Mouse (Mus musculus) c-Kit-negative CD71-positive TER-119-positive erythroid progenitor cells, embryonic 14.5 days (primary cell): ENCODE measurements around the gene Ptpre.
"Not testable (repeated sequence)": the region's sequence is repeated elsewhere in the genome, so short reads cannot be mapped to it uniquely, and the experiment has no call there.

ENCODE experiments used
- DNase-seq: peaks from one replicate; pipeline ENCODE4 v3.0.0-alpha.2; 2013; ENCODE audit warnings: low read depth, low spot score

Gene Ptpre

DNA sequence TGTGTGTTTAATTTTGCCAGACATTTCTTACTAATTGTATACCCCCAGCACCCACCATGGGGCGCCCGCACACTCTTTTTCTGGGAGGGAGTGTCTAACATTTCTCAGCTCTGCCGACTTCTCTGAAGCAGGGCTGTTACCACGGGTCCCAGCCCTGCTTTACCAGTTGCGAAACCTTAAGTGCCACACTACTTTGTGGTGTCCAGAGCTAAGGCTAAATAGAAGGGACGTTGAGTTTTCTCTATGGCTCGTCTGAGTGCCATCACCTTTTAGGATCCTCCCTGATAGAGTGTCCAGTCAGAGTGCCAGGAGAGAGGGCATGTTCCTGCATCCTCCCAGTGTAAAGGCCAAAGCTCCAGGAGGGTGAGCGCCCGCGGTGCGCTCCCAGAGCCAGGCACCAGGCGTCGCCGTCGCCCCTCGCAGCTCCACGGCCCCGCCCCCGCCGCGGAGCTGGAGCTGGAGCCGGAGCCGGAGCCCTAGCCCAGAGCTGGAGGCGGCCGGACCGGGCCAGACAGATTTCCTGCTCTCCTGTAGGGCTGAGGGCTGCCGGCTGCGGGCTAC, at the start of gene Ptpre:
Gene Ptpre, plus strand, starts transcription at position 141 of the 561 bp plus-strand sequence.
- DNase-seq: no peak

DNA sequence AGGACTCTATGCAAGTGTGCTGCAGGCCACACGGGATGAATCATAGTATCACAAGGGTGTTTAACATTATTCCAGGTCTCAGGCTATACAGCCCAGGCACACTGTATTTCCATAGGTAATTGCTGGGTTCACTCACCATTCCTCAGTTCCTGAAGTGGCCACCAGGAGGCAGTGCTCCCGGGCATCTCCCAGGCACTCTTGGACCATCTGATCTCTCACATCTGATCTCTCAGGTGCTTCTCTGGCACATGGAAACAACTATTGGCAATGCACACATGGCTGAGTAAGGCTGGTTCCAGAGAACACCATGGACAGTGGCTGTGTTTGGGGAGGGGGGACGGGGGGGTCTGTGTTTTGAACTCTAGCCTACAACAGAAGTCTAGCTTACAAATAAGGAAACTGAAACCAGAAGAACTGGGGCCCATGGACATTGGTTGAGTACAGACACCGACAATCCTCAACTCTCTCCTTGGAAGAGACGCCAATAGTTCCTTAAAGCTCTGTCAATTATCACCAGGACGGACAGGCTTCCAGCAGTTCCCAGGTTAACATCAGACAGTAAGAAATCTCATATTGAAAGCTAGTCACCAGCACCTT, 49.0 kb upstream of the Ptpre start:
- DNase-seq: no peak

DNA sequence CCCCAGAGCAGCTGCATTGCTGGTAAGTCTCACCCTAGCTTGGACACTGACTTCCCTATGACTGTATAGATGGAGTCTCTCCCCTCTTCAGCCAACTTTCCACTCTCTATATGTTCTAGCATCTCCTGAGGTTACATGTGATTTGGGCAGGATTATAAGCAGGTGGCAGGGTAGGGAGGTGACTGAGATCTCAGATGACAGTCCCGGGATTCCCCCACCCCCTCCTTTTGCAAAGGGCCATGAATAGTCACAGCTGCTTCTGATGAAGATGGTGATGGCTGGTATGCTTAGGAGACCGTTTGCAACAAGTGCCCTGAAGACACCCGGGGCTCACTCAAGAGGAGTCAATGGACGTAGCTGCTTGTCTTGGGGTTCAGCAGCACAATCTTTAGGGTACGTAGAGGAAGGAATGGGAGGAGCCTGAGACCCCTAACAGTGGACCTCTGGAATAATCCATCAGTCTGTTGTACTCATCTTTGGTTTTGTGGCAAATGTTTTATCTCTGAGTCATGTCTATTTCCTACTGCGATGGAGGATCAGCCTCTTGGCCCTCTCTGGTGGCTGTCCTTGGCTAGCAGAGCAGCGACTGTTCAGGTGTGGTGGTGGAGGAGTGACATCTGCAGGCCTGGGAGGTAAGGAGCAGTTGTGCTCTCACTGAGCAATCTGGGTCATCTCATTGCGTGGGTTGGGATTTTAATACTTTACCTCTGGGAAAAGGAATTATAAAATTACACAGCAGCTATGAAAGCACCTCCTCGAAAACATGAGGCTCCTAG, 47.4 kb upstream of the Ptpre start:
- no peak for DNase-seq

DNA sequence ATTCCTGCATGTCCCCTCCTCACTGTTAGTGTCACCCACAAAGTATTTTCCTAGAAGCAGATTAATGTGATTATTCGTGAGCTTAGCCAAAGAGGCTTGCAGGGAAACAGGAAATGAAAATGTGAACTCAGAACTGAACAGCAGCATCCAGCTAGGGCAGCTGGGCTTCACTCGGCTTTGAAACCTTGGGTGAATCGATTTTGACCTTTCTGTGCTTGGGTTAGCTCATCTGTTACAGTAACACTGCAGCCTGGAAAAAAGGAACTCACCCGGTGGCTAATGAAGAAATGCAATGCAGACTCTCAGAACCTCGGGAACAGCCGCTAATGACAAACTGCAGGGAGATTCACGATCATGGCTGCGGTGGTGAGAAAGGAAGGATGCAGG, 46.8 kb upstream of the Ptpre start:
- no peak for DNase-seq

DNA sequence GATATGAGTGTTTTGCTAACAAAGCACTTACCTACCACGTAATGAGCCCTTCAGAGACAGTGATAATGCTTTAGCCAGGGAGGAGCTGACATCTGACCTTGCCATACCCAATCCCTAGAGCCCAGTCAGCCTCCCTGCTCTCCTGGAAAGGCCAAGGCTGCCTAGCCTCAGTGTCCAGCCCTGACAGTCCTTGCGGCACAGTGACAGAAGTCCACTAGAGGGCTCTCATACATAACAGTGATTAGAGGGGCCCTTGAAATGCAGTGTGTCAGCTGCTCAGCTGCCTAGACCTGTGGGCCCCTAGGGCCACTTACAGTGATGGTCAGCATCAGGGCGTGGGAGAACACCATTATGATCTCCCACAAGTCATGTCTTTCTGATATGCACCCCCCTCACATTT, 42.0 kb upstream of the Ptpre start:
- no peak for DNase-seq

DNA sequence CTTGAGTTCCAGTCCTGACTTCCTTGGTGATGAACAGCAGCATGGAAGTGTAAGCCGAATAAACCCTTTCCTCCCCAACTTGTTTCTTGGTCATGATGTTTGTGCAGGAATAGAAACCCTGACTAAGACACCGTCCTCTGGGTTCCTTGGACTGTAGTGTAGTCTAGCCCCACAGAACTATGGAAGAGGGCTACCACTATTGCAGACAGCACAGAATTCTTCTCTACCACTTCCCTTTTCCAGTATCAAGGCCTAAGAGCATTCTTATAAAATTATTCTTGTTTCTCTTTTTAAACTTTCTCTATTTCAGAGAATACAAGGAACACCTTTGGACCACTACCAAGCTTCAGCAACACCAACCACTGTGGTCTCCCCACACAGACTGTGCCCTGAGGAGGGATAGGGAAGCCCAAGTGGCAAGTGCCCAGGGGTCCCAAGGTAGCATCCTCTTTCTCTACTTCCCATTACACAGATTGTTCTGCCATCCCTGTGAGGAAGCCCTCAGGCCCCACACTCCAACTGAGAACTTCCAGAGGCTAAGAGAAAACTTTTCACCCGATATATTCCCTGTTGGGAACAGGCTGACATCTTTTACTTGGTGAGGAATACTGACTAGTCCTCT, 38.6 kb upstream of the Ptpre start:
- DNase-seq: no peak

DNA sequence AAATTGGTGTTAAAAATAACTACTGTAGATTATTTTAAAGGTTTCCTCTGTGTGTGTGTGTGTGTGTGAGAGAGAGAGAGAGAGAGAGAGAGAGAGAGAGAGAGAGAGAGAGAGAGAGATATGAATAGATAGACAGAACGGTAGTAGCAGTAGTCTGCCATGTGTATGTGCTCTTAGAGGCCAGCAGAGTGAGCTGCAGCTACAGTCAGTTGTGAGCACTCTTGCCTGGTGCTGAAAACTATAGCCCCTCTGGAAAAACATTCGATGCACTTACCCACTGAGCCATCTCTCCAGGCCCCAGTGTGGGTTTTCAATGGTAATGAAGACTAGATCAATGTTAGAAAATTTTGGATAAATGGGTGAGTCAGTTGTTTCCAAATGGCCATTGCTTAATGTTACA, 37.9 kb upstream of the Ptpre start:
- DNase-seq: no peak

DNA sequence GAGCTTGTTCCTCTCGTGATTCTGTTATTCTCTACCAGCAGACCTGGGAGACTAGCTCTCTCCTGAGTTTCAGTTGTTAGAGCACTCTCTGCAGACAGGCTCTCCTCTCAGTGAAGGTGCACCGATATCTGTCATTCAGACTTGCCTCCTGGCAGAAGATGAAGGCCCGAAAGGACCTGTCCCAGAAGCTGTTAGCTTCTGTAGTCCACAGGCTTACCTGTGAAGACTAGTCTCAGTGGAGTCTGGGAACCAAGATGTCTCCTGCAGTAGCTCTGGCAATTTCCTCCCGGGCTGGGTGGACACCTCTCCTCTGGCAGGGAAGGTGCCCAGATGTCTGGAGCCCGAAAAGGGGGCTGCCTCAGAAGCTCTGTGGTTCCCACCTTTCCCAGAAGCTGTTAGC, 30.8 kb upstream of the Ptpre start:
- DNase-seq: not testable (repeated sequence)

DNA sequence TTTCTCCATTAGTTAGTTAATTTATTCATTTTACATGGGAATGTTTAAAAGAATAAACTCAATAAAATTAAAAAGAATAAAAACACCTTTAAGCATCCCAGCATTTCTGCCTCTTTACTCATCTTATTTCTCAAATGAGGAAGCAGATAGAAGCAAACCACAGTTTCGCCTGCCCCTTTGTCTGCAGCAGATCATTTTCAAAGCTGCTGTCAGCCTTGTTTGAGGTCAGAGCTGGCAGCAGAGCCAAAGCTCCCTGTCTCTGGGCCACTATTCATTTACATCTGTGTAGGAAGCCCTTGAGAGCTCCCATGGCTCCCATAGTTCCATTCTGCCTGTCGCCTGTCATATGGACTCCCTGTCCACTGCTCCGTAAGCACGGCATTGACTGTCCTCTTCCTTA, 28.7 kb upstream of the Ptpre start:
- DNase-seq: no peak

DNA sequence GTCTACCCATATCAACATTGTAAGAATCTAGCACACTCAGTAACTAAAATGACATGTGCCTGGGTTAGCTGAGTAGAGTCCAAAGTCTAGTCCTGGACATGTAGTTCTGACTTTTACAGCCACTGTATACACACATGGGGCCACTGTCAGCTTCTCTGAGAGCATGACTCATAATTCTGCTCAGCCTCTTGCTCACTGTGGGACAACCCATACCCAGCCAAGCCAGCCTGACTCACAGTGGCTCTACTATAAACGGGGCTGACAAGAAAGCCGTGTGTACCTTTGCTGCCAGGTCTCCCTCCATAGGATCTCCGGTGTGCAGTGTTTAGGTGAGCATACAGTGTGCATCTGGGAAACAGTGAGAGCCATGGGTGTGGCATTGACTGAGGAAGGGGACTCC, 28.0 kb upstream of the Ptpre start:
- no peak for DNase-seq

DNA sequence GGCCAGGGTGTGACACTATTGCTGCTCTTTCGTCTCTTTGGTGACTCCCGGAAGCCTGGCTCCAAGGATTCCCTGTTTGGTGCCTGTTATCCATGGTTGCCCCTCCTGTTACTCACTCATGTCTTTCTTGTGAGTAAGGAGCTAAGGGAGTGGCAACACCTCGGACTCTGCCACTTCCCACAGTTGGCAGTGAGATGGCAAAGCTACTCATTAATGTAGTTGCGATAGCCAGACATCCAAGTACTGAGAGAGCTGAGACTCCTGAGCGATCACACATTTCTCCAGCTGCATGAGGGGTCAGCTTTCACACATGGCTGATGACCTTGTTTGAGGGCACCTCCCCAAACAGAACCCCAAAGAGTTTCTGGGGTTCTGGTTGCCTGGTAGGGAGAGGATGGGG, 26.9 kb upstream of the Ptpre start:
- no peak for DNase-seq

DNA sequence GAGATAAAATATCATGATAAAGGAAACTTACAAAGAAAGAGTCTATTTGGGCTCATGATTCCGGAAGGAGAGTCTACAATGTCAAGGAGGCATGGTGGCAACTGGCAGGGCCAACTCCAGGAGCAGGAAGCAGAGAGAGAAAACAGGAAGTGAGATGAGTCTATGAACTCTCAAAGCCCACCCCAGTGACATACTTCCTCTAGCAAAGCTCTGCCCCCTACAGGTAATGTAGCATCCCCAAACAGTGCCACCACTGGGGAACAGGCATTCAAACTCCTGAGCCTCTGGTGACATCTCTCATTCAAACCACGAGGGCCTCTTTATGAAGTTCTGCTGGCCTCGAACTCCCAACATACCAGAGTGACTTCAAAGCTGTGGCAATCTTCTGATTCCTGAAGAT, 25.6 kb upstream of the Ptpre start:
- no peak for DNase-seq

DNA sequence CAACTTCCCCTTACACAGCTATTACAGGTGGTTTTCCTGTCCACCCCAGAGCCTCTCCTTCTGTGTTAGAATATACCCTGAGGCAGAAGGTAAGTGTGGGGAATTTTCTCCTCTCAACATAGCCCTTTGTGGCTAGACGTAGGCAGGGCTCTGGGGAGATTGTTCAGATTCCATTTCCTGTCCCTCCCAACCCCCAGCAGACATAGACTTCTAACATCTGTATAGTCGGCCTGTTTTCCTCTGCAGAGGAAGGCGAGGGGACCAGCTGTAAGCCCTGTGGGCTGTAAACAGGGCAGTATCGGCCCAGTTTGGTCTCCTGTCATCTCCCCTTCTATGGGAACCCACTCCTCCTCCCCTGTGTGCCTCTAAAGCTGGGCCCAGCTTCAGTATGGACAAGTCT, 20.1 kb upstream of the Ptpre start:
- no peak for DNase-seq

DNA sequence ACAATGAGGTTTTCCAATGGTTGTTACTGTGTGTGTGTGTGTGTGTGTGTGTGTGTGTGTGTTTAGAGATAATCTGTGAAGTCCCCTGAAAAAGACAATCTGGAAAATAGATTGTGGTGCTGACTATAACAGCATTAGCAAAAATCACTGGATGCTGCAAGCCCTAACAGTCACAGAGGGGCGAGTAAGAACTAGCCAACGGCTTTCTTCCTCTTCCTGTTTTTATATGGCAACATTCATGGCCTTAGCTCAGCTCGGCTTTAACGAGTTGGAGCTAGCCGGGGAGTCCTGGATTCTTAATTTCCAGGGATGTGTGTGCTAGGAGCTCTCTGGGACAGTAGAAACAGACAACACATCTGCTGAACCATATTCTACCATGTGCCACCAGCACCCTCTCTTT, 17.0 kb upstream of the Ptpre start:
- DNase-seq: no peak

DNA sequence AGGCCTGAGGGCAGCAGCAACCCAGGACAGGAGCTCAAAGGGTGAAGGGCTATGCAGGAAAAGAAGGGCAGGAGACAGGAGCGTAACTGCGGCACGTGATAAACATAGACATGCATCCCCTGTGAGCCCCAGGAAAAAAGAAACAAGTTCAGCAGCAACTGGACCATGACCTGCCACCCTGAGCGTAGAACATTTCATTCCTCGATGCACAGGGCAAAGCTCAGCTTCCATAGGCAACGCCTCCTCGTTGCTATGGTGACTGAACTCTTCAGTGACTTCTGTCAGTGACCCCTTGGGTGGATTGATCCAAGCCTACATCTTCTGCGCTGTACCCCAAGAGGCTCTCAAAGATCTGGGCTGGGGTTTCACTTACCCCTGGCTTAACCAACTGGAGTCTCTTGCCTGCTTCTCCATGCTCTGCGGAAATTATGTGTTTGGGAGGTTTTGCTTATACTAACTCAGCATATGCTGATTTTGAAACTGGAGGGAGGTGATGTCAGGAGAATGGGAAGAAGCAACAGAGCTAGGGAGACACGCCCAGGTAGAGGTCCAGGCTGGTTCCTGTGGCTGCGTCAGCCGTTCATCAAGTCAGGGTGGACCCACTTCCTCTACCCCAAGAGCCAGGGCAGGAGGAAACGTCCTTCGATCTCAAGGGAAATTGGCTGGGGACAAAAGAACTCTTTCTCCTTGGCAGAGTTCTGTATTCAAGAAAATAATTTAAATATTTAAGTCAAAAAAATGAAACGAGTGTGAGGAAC, 15.3 kb upstream of the Ptpre start:
- DNase-seq: no peak

DNA sequence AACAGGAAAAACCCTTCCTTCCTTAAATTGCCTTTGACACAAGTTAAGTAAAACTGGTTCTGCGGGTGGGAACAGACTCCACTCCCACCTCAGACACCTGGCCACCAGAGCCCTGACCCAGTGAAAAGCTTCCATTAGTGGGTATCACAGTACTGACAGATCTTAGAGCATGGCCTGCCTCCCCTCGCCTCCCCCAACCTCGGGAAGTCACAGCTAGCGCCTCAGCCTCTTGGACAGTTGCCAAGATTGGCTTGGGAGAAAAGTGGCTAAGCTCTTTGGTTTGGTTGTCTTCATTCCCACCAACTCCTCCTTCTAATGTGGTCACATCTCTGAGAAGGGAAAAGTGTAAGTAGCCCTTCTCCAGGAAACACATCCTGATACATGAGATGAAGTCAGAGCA, 13.3 kb upstream of the Ptpre start:
- no peak for DNase-seq

DNA sequence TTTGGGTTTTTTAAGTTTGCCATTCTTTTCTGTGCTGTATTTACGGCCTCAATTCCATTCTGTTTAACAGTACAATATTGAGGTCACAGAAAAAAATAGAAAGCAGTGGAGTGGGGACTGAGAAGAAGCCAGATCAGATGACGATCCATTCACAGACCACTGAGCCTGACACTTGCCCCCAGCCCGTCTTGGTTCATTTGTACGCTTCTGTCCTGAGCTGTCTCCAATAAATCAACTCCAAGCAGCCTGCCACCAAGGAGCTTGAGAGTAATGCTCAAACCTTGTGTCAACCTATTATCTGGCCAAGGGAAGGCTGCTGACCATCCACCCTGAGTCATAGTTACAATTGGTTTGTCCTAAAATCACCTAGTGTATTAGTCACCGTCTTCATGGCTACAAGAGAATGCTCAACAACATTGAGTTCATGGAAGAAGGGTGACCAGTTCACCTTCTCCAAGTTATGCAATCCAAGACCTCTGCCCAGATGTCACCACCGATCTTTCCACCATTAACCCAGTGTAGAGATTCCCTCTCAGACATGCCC, 12.8 kb upstream of the Ptpre start:
- no peak for DNase-seq

DNA sequence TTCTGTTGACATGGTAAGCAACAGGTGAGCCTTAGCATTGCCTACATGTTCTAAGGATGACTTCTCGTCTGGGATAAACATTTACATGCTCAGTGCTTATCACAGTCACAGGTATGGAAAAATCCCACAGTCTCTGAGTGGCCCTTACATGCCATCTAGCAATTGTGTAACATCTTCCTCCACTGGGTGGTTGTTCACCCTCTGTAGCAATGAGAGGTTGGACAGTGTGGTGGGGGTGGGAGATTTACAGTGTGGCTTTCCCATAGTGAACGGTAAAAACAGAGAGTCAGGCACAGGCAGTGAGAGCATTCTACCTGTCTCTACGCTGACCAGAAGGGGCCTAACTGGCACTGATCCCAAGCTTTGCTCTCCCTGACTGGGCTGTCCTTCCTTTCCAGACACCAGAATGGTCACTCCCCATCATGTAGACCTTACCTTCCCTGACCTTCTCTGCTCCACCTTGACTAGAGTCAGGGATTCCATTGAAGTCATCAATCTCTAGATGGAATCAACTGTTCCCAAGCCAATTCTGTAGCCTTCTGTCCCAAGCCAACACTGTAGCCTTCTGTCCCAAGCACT, 10.6 kb upstream of the Ptpre start:
- no peak for DNase-seq

DNA sequence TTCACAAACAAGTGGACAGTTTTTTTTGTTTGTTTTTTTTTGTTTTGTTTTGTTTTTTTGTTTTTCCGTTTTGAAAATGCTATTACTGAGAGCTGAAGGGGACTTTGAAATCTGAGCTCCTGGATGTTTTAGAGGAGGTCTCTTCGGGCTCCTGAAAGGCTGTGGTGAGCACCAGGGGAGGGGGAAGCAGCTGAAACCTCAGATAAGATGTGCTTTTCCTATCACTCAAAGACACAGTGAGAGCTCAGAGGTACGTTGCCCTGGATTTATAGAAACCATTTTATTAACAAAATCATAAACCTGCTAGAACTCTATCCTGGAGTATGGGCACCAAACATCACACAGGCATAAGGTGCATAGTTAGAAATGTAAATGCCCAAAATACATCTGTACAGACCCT, 10.1 kb upstream of the Ptpre start:
- no peak for DNase-seq

DNA sequence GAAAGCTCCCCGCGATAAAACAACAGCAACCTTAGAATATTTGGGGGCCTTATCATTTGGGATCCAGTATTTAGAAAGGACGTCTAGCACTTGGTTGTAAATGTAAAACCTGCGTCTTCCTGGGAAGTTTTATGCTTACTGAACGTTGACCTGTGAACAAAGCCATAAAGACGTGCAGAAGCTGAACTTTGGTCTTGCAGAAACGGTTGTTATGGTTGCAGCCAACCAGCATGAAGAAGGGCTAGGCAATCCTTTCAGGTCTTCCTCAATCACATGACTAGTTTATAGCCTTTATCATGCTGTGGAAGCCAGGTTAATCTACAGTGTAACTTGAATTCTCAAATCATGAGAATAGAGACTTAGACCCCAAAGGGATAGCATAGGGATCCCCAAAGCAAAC, 8.8 kb upstream of the Ptpre start, which contains the start of gene Clrn3:
Gene Clrn3, minus strand, starts transcription at position 140 of the 400 bp plus-strand sequence.
- DNase-seq: no peak

DNA sequence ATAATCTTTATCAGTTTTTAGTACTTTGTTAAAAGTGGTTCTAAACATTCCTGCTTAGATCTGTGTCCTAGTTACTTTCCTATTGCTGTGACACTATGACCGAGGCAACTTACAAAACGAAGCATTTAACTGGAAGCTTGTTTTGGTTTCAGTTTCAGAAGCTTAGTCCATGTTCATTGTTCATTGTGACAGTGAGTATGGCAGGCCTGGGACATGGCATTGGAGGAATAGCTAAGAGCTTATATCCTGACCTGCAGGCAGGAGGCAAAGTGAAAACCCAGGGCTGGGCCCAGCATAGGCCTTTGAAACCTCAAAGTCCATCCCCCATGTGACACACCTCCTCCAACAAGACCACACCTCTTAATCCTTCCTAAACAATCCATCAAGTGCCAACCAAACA, 8.2 kb upstream of the Ptpre start:
- DNase-seq: no peak
